Mouse (Mus musculus): ENCODE results near the gene Ascc3.

DNA sequence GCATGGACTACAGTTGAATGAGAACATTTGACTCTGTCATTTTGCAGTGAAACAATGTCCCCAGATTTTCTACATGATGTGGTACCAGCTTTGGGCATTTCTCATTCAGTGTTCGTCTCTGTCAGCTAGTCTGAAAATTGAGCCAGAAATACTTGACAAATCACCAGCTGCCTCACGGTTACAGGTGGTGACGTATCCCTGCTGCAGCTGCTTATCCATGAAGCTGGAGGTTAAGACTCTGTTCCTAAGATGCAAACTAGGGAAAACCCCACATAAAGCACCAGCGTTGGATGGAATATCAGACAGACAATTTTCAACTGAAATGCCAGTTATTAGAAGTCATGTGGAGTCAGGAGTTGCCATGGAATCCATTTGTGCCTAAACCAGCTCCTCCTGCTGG, 293.8 kb downstream of the Ascc3 start:
- TF ChIP-seq POLR2A (IDR thresholded peaks at IDR 0.05; ENCODE audit: borderline replicate concordance, extremely low read depth, low read depth, low read length), result no peak
- TF ChIP-seq CTCF (IDR thresholded peaks at IDR 0.05; ENCODE audit: insufficient read depth, low read length), result no peak
